Mouse (Mus musculus) midbrain, postnatal 0 days (tissue): ENCODE data around the gene Tmed6. TPM values are rescaled to one million over a fixed set of nuclear protein-coding genes. Genes with fewer than 3 reads are reported as not detected.
"Not testable (repeated sequence)": the region's sequence is repeated elsewhere in the genome, so short reads cannot be mapped to it uniquely, and the experiment has no call there.

Source experiments
- ATAC-seq: fragments of 200-750 bp; cut with Nextera tagmentation; 2 replicates; pipeline ENCODE4 v1.8.0; 2017; ENCODE audit warnings: moderate number of reproducible peaks, mild to moderate bottlenecking, moderate TSS enrichment, moderate library complexity; ENCODE audit not compliant: low FRiP score
- DNase-seq: peaks from one replicate; pipeline ENCODE4 v3.0.0-alpha.2; 2015; ENCODE audit warnings: low spot score
- H3K27ac ChIP-seq: fragments of 300-500 bp; sonication (generic); 2 replicates; pipeline ENCODE4 v1.5.1; 2014; ENCODE audit warnings: low read depth, mild to moderate bottlenecking, low read length, mixed read lengths
- H3K27me3 ChIP-seq: fragments of 300-500 bp; sonication (generic); 2 replicates; pipeline ENCODE4 v1.6.1; 2014; ENCODE audit warnings: low read length, control low read depth, mixed read lengths; ENCODE audit not compliant: insufficient read depth
- H3K36me3 ChIP-seq: fragments of 300-500 bp; sonication (generic); 2 replicates; pipeline ENCODE4 v1.6.1; 2014; ENCODE audit warnings: low read length, control low read depth, mixed read lengths; ENCODE audit not compliant: insufficient read depth
- H3K4me1 ChIP-seq: fragments of 300-500 bp; sonication (generic); 2 replicates; pipeline ENCODE4 v1.6.1; 2014; ENCODE audit warnings: mild to moderate bottlenecking, control low read depth, antibody characterized with exemption, low read length, mixed read lengths; ENCODE audit not compliant: insufficient read depth
- H3K4me2 ChIP-seq: fragments of 300-500 bp; sonication (generic); 2 replicates; pipeline ENCODE4 v1.6.1; 2014; ENCODE audit warnings: low read depth, mild to moderate bottlenecking, low read length, mixed read lengths; ENCODE audit not compliant: poor library complexity, severe bottlenecking
- H3K4me3 ChIP-seq: fragments of 300-500 bp; sonication (generic); 2 replicates; pipeline ENCODE4 v1.5.1; 2014; ENCODE audit warnings: low read depth, mild to moderate bottlenecking, low read length, moderate library complexity
- H3K9ac ChIP-seq: fragments of 300-500 bp; sonication (generic); replicated peaks from 2 replicates; pipeline ENCODE4 v1.6.1; 2014; ENCODE audit warnings: mild to moderate bottlenecking, low read length, moderate library complexity, mixed read lengths; ENCODE audit not compliant: poor library complexity, severe bottlenecking
- H3K9me3 ChIP-seq: fragments of 300-500 bp; sonication (generic); 2 replicates; pipeline ENCODE4 v1.6.1; 2016; ENCODE audit warnings: low read length, control low read depth
- CTCF ChIP-seq: IDR thresholded peaks from 2 replicates; pipeline ENCODE4 v1.5.1; 2016; ENCODE audit warnings: antibody characterized with exemption, mild to moderate bottlenecking
- WGBS: fragments of 180-500 bp; shearing (Covaris S2); extraction: QIAGEN DNeasy Blood & Tissue Kit; methylation state at CpG from one replicate; pipeline ENCODE4 v1.1.7; 2014; 5-methylcytosine and 5-hydroxymethylcytosine counted together
- polyA plus RNA-seq: library from polyadenylated mRNA; unstranded; fragments of >200 nt; fragmentation: Nextera tagmentation; extraction: Ambion mirVana; gene quantifications from 2 replicates; pipeline ENCODE4 v1.2.1, GENCODE M21; 2015
- total RNA-seq: library from RNA; depleted of rRNA; stranded (reverse); fragments of >200 nt; gene quantifications from 2 replicates; pipeline ENCODE4 v1.2.3, GENCODE M21; 2014

Tmed6 gene
- total and polyA plus RNA-seq, 2 experiments from 2014 or later, result not detected

GRCm38 (mm10) chr8:107045478-107045877 is 20.0 kb downstream of the Tmed6 start:
- H3K4me2 ChIP-seq, result no peak overlapping the region
- DNase-seq, result no peak
- no peak for ATAC-seq
- TF ChIP-seq CTCF, result no peak
- H3K27ac ChIP-seq, result no peak overlapping the region
- H3K9ac ChIP-seq, result no peak overlapping the region
- H3K36me3 ChIP-seq, result peaks cover 52% of the 10 kb centered on the region
- peaks cover 2% of the 10 kb centered on the region; the same call in 1 of the 2 replicates for H3K4me1 ChIP-seq
- WGBS, result 93% methylated on average over 6 of the region's 6 CpGs
- H3K4me3 ChIP-seq, result no peak overlapping the region
- H3K9me3 ChIP-seq, result no peaks in the 10 kb centered on the region
- H3K27me3 ChIP-seq, result no peaks in the 10 kb centered on the region

GRCm38 (mm10) chr8:107040632-107041031 is 24.8 kb downstream of the Tmed6 start:
- Histone ChIP-seq H3K4me1 (no peaks in the 10 kb centered on the region), H3K9me3 (no peaks in the 10 kb centered on the region), H3K4me2 (no peak overlapping the region), H3K9ac (no peak overlapping the region), H3K36me3 (peaks cover 67% of the 10 kb centered on the region), H3K4me3 (no peak overlapping the region), H3K27ac (no peak overlapping the region), H3K27me3 (no peaks in the 10 kb centered on the region)
- TF ChIP-seq CTCF, result no peak
- DNase-seq, result no peak
- WGBS, result 86% methylated on average over 7 of the region's 7 CpGs
- ATAC-seq, result no peak

- Histone ChIP-seq H3K9me3 (no peaks in the 10 kb centered on the region), H3K4me2 (no peak overlapping the region), H3K9ac (no peak overlapping the region), H3K27me3 (no peaks in the 10 kb centered on the region), H3K4me1 (peaks cover 7% of the 10 kb centered on the region), H3K36me3 (peaks cover 29% of the 10 kb centered on the region), H3K4me3 (no peak overlapping the region), H3K27ac (no peak overlapping the region)
- no peak for ATAC-seq
- DNase-seq, result no peak
- WGBS, result 83% methylated on average over 8 of the region's 8 CpGs
- no peak for TF ChIP-seq CTCF
Measured at GRCm38 (mm10) chr8:107036626-107037025, 28.8 kb downstream of the Tmed6 start.

GRCm38 (mm10) chr8:107035641-107036040 is 29.8 kb downstream of the Tmed6 start:
- ATAC-seq, result no peak
- Histone ChIP-seq H3K27me3 (no peaks in the 10 kb centered on the region), H3K4me2 (no peak overlapping the region), H3K9me3 (no peaks in the 10 kb centered on the region), H3K9ac (no peak overlapping the region), H3K27ac (no peak overlapping the region), H3K4me1 (peaks cover 7% of the 10 kb centered on the region), H3K4me3 (no peak overlapping the region), H3K36me3 (peaks cover 26% of the 10 kb centered on the region)
- no peak for TF ChIP-seq CTCF
- no peak for DNase-seq
- 94% methylated on average over 3 of the region's 3 CpGs for WGBS

- not testable (repeated sequence) for ATAC-seq, H3K9me3 ChIP-seq, H3K9ac ChIP-seq
Measured at GRCm38 (mm10) chr8:107033609-107034008, 31.8 kb downstream of the Tmed6 start.

GRCm38 (mm10) chr8:107031577-107032090 is 33.8 kb downstream of the Tmed6 start:
- no peak for ATAC-seq
- Histone ChIP-seq H3K9ac (peak overlapping the region; percentile 95), H3K4me3 (peak overlapping the region; percentile 98), H3K4me2 (peak overlapping the region; percentile 73), H3K27me3 (no peaks in the 10 kb centered on the region), H3K4me1 (peaks cover 7% of the 10 kb centered on the region), H3K27ac (peak overlapping the region; percentile 73), H3K36me3 (0 out of 2 replicates have a peak, but pooled peaks cover 6% of the 10 kb centered on the region), H3K9me3 (no peaks in the 10 kb centered on the region)
- no peak for TF ChIP-seq CTCF
- WGBS, result under 1% methylated on average over 34 of the region's 40 CpGs
- no peak for DNase-seq

More at GRCm38 (mm10) chr8:107033609-107034008, 31.8 kb downstream of the Tmed6 start:
- H3K4me1 ChIP-seq, H3K4me3 ChIP-seq, H3K36me3 ChIP-seq, H3K27me3 ChIP-seq, H3K4me2 ChIP-seq, DNase-seq, H3K27ac ChIP-seq: not testable (repeated sequence)
- 86% methylated on average over 2 of the region's 2 CpGs for WGBS
